Mouse (Mus musculus): ENCODE results near the gene Fam110c.

GRCm38 (mm10) chr12:31074839-31075538 lies 1.3 kb downstream of the Fam110c start:
- no peak for TF ChIP-seq POLR2A (IDR thresholded peaks at IDR 0.05; ENCODE audit: borderline replicate concordance, control insufficient read depth, low read depth, low read length)
- no peak for TF ChIP-seq CTCF (IDR thresholded peaks at IDR 0.05; ENCODE audit: control insufficient read depth, insufficient read depth, low read length)
